Mouse (Mus musculus) heart, embryonic 16.5 days (tissue): ENCODE results near the gene Dock9. TPM values are rescaled to one million over a fixed set of nuclear protein-coding genes. Genes with fewer than 3 reads are reported as not detected.

Experiments
- ATAC-seq: fragments of 200-750 bp; cut with Nextera tagmentation; replicated peaks from 2 replicates; pipeline ENCODE4 v1.8.0; 2017; ENCODE audit warnings: moderate number of reproducible peaks; ENCODE audit not compliant: insufficient read depth, low FRiP score; ENCODE audit errors: extremely low read depth
- H3K27ac ChIP-seq: fragments of 300-500 bp; sonication (generic); 2 replicates; pipeline ENCODE4 v1.5.1; 2014; ENCODE audit warnings: mild to moderate bottlenecking, low read length, control low read depth, moderate library complexity
- H3K27me3 ChIP-seq: fragments of 300-500 bp; sonication (generic); 2 replicates; pipeline ENCODE4 v1.6.1; 2014; ENCODE audit warnings: low read length, mixed read lengths; ENCODE audit not compliant: control insufficient read depth, insufficient read depth
- H3K36me3 ChIP-seq: fragments of 300-500 bp; sonication (generic); 2 replicates; pipeline ENCODE4 v1.6.1; 2014; ENCODE audit not compliant: control insufficient read depth, insufficient read depth
- H3K4me1 ChIP-seq: fragments of 300-500 bp; sonication (generic); 2 replicates; pipeline ENCODE4 v1.6.1; 2014; ENCODE audit warnings: low read length, mixed read lengths; ENCODE audit not compliant: control insufficient read depth, insufficient read depth
- H3K4me2 ChIP-seq: fragments of 300-500 bp; sonication (generic); 2 replicates; pipeline ENCODE4 v1.6.1; 2014; ENCODE audit warnings: low read depth, mild to moderate bottlenecking, control low read depth, low read length
- H3K4me3 ChIP-seq: fragments of 300-500 bp; sonication (generic); 2 replicates; pipeline ENCODE4 v1.5.1; 2014; ENCODE audit warnings: mild to moderate bottlenecking, control low read depth, low read length
- H3K9ac ChIP-seq: fragments of 300-500 bp; sonication (generic); 2 replicates; pipeline ENCODE4 v1.6.1; 2014; ENCODE audit warnings: low read length, control low read depth
- H3K9me3 ChIP-seq: fragments of 300-500 bp; sonication (generic); replicated peaks from 2 replicates; pipeline ENCODE4 v1.6.1; 2016; ENCODE audit warnings: low read length; ENCODE audit not compliant: control insufficient read depth
- WGBS: fragments of 180-500 bp; shearing (Covaris S2); extraction: QIAGEN DNeasy Blood & Tissue Kit; methylation state at CpG from one replicate; pipeline ENCODE4 v1.1.7; 2014; 5-methylcytosine and 5-hydroxymethylcytosine counted together
- polyA plus RNA-seq: library from polyadenylated mRNA; unstranded; fragments of >200 nt; fragmentation: Nextera tagmentation; extraction: Ambion mirVana; gene quantifications from 2 replicates; pipeline ENCODE4 v1.2.1, GENCODE M21; 2015

Dock9 gene
- polyA plus RNA-seq, 1 experiment from 2014 or later: 5.1 TPM

GRCm38 (mm10) chr14:121824322-121825103, 26.9 kb upstream of the Dock9 start:
- H3K27ac ChIP-seq: no peak overlapping the region; the same call in 1 of the 2 replicates
- peak; percentile 74 for ATAC-seq
- no peak overlapping the region for H3K9ac ChIP-seq
- 63% methylated on average over 11 of the region's 11 CpGs for WGBS
- peaks cover 7% of the 10 kb centered on the region for H3K4me1 ChIP-seq
- H3K4me3 ChIP-seq: no peak overlapping the region
- no peaks in the 10 kb centered on the region for H3K36me3 ChIP-seq
- H3K9me3 ChIP-seq: no peaks in the 10 kb centered on the region
- no peaks in the 10 kb centered on the region for H3K27me3 ChIP-seq
- no peak overlapping the region for H3K4me2 ChIP-seq

- H3K4me1 ChIP-seq: peaks cover 7% of the 10 kb centered on the region
- H3K9me3 ChIP-seq: no peaks in the 10 kb centered on the region
- H3K36me3 ChIP-seq: no peaks in the 10 kb centered on the region
- no peaks in the 10 kb centered on the region for H3K27me3 ChIP-seq
- WGBS: 69% methylated on average over 3 of the region's 3 CpGs
- H3K4me3 ChIP-seq: no peak overlapping the region
- no peak overlapping the region for H3K4me2 ChIP-seq
- H3K9ac ChIP-seq: no peak overlapping the region
- H3K27ac ChIP-seq: no peak overlapping the region
- no peak for ATAC-seq
These were observed 25.4 kb upstream of the Dock9 start for GRCm38 (mm10) chr14:121822997-121823396.

GRCm38 (mm10) chr14:121822506-121822905, 24.9 kb upstream of the Dock9 start:
- H3K27ac ChIP-seq: no peak overlapping the region
- no peak overlapping the region for H3K9ac ChIP-seq
- peaks cover 7% of the 10 kb centered on the region for H3K4me1 ChIP-seq
- no peak for ATAC-seq
- H3K4me3 ChIP-seq: no peak overlapping the region
- no peak overlapping the region for H3K4me2 ChIP-seq
- H3K36me3 ChIP-seq: no peaks in the 10 kb centered on the region
- WGBS: 77% methylated on average over 8 of the region's 8 CpGs
- no peaks in the 10 kb centered on the region for H3K27me3 ChIP-seq
- no peaks in the 10 kb centered on the region for H3K9me3 ChIP-seq

GRCm38 (mm10) chr14:121806791-121807190, 9.2 kb upstream of the Dock9 start:
- no peak overlapping the region for H3K4me3 ChIP-seq
- no peak overlapping the region for H3K27ac ChIP-seq
- H3K36me3 ChIP-seq: no peaks in the 10 kb centered on the region
- no peak overlapping the region for H3K4me2 ChIP-seq
- 53% methylated on average over 4 of the region's 4 CpGs for WGBS
- ATAC-seq: no peak
- no peak overlapping the region for H3K9ac ChIP-seq
- no peaks in the 10 kb centered on the region for H3K27me3 ChIP-seq
- no peaks in the 10 kb centered on the region for H3K4me1 ChIP-seq
- peaks cover 4% of the 10 kb centered on the region; the same call in 1 of the 2 replicates for H3K9me3 ChIP-seq

- Histone ChIP-seq H3K27me3 (no peaks in the 10 kb centered on the region), H3K4me3 (no peak overlapping the region), H3K9me3 (peaks cover 4% of the 10 kb centered on the region; the same call in 1 of the 2 replicates), H3K9ac (no peak overlapping the region), H3K36me3 (no peaks in the 10 kb centered on the region), H3K4me2 (no peak overlapping the region), H3K4me1 (no peaks in the 10 kb centered on the region), H3K27ac (no peak overlapping the region)
- ATAC-seq: no peak
- WGBS: 63% methylated on average over 3 of the region's 3 CpGs
These were observed 8.7 kb upstream of the Dock9 start for GRCm38 (mm10) chr14:121806316-121806715.

- no peak for ATAC-seq
- Histone ChIP-seq H3K36me3 (no peaks in the 10 kb centered on the region), H3K27ac (no peak overlapping the region), H3K9me3 (no peaks in the 10 kb centered on the region), H3K4me3 (no peak overlapping the region), H3K4me1 (no peaks in the 10 kb centered on the region), H3K9ac (no peak overlapping the region), H3K4me2 (no peak overlapping the region), H3K27me3 (no peaks in the 10 kb centered on the region)
- 82% methylated on average over 4 of the region's 4 CpGs for WGBS
These were observed 6.8 kb upstream of the Dock9 start for GRCm38 (mm10) chr14:121804461-121804860.

- Histone ChIP-seq H3K4me2 (no peak overlapping the region), H3K9ac (no peak overlapping the region), H3K4me1 (peaks cover 3% of the 10 kb centered on the region; the same call in 1 of the 2 replicates), H3K27me3 (no peaks in the 10 kb centered on the region), H3K4me3 (no peak overlapping the region), H3K9me3 (no peaks in the 10 kb centered on the region), H3K36me3 (no peaks in the 10 kb centered on the region), H3K27ac (no peak overlapping the region)
- 7% methylated on average over 2 of the region's 2 CpGs for WGBS
- ATAC-seq: no peak
These were observed 3.3 kb upstream of the Dock9 start for GRCm38 (mm10) chr14:121800962-121801361.

GRCm38 (mm10) chr14:121799112-121799511, 1.5 kb upstream of the Dock9 start:
- H3K27ac ChIP-seq: no peak overlapping the region
- H3K4me2 ChIP-seq: no peak overlapping the region
- no peak overlapping the region for H3K9ac ChIP-seq
- peaks cover 3% of the 10 kb centered on the region; the same call in 1 of the 2 replicates for H3K4me1 ChIP-seq
- H3K36me3 ChIP-seq: no peaks in the 10 kb centered on the region
- 59% methylated on average over 7 of the region's 7 CpGs for WGBS
- H3K4me3 ChIP-seq: no peak overlapping the region
- H3K9me3 ChIP-seq: no peaks in the 10 kb centered on the region
- no peak for ATAC-seq
- H3K27me3 ChIP-seq: 0 out of 2 replicates have a peak, but pooled peaks cover 2% of the 10 kb centered on the region

- Histone ChIP-seq H3K9ac (peak overlapping the region; percentile 74), H3K27me3 (0 out of 2 replicates have a peak, but pooled peaks cover 2% of the 10 kb centered on the region), H3K4me3 (peak overlapping the region; percentile 80), H3K27ac (peak overlapping the region; percentile 84), H3K36me3 (no peaks in the 10 kb centered on the region), H3K9me3 (no peaks in the 10 kb centered on the region), H3K4me2 (peak overlapping the region; percentile 94), H3K4me1 (peaks cover 3% of the 10 kb centered on the region; the same call in 1 of the 2 replicates)
- ATAC-seq: peak; percentile 85
- WGBS: under 1% methylated on average over 22 of the region's 22 CpGs
These were observed 768 bp upstream of the Dock9 start for GRCm38 (mm10) chr14:121798411-121798799.
